Mouse (Mus musculus): ENCODE data around the gene Colq.
"Not testable (repeated sequence)": the region's sequence is repeated elsewhere in the genome, so short reads cannot be mapped to it uniquely, and the experiment has no call there.

Colq gene

GRCm38 (mm10) chr14:31591243-31591642 lies at the start of gene Colq:
Gene Colq, minus strand, starts transcription at chr14:31591343.
- DNase-seq (ENCODE audit: low read depth) = no peak

DNA sequence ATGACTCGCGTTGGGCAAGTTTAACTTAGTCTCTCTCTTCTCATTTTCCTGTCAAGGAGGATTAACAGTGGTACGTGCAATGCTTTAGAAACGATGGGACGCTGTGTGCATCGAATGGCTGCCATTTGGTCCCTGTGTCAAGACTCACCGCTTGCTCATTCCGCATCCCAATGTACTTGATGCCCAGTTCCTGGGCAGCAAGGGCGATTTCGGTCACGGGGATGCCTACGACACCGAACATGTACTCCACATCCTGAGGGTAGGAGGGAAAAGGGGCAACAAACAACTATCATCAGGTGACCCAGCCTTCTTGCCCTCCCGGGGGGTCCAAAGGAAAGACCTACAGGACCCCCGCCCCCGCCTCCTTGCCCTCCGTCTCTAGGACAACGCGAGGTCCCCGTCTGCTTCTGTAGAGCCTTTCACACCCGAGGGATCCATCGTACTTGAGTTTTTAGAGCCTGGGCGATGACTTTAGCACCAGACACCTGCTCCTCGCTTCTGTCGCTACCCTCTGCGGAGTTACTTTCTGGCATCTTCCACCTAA lies 49.3 kb upstream of the Colq start, which contains the start of gene Gm49387:
Gene Gm49387, minus strand, starts transcription at position 533 of the 544 bp plus-strand sequence.
- DNase-seq (ENCODE audit: low read depth) = peak; percentile 37

GRCm38 (mm10) chr14:31630677-31631076 lies 39.5 kb upstream of the Colq start:
- no peak for DNase-seq (ENCODE audit: low read depth)

GRCm38 (mm10) chr14:31622748-31623147 lies 31.6 kb upstream of the Colq start:
- DNase-seq (ENCODE audit: low read depth) = no peak

GRCm38 (mm10) chr14:31620591-31621223 lies 29.6 kb upstream of the Colq start:
- no peak for DNase-seq (ENCODE audit: low read depth)

GRCm38 (mm10) chr14:31617997-31618396 lies 26.9 kb upstream of the Colq start:
- DNase-seq (ENCODE audit: low read depth) = no peak

DNA sequence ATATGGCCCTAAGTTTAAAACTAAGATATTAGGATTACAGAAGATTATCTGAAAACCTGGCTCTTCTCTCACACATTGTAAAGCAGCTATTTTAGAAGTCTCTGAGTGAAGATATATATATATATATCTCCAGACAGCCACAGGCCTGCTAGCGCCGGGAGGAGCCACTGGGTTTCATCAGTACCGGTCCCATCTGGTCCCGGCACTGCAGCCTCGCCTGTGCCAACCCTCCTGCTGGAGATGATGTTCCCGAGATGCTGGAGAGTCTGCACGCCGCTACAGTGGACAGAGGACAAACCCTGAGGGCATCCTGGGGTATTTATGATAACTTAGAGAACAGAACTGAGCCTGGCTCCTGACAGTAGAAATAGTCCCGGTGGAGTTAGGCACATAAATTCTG lies 26.1 kb upstream of the Colq start:
- DNase-seq (ENCODE audit: low read depth) = no peak

DNA sequence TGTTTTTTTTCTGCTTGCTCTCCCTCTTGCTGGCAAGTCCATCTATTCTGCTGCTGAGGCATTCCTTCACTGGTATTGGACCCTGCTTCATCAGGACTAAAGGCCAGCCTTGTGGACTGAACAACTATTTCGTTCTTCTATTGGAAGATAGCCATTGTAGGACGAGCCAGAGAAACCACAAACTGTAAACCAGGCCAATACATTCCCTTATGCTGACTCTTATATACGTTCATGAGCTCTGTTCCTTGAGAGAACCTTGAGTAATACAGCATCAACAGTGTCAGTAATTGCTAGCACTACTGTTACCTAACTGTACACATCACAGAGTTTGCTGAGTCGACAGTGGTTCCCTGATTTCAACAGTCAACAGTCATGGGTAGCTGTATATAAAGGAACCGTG lies 22.5 kb upstream of the Colq start:
- DNase-seq (ENCODE audit: low read depth) = peak; percentile 86

- peak; percentile 4 for DNase-seq (ENCODE audit: low read depth)
Measured at GRCm38 (mm10) chr14:31611986-31612385, 20.8 kb upstream of the Colq start.

DNA sequence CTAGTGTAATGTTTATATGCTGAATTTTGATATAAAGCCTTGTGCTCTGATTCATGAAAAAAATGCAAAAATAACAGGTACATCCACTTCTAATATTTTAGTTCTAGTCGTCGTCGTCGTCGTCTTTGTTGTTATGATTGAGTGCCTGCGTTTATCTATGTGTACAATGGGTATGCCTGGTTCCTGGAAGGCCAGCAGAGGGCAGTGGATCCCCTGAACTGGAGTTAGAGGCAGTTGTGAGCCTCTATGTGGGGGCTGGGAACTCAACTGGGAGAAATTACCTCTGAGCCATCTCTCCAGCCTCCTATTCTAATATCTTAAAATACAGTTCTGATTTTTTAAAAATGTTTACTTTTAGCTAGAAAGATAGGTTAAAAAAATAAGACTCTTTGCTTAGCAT lies 14.4 kb upstream of the Colq start:
- DNase-seq (ENCODE audit: low read depth) = no peak

- peak; percentile 38 for DNase-seq (ENCODE audit: low read depth)
Measured at GRCm38 (mm10) chr14:31604916-31605315, 13.8 kb upstream of the Colq start.

DNA sequence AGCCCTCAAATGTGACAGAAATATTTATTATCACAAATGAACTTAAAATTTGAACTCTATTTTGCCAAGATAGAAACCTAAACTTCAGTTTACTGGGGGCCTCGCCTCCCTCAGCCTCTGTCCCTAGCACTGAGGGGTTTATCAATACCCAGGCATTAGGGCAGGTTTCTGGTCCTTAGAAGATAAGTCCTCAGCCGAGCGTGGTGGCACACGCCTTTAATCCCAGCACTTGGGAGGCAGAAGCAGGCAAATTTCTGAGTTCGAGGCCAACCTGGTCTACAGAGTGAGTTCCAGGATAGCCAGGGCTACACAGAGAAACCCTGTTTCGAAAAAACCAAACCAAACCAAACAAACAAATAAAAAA lies 11.5 kb upstream of the Colq start:
- not testable (repeated sequence) for DNase-seq (ENCODE audit: low read depth)

DNA sequence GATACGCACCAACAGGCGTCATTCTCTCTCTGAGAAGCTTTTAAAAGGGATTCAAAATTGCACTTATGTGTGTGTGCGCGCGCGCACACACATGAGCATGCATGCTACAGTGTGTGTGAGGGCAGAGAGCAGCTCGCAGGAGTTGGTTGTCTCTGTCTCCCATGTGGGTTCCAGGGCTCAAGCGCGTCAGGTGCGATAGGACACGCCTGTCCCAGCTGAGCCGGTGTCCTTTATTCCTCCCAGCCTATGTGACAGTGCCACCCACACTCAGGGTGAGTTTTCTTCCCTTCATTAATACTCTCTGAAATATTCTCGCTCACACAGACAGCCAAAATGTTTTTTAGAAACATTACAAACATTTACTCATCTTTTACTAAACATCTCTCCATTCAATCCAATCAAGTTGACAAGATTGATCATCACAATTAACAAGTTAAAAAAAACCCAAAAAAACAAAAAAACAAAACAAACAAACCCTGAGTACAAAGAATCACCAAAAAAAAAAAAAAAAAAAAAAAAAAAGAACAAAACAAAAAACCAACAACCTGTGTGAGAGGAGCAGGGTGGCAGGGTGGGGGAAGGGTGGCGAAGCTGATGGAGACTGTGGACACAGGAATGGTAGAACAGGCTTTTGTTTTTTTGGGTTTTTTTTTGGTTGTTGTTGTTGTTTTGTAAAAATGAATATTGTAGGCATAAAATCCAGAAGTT lies 10.9 kb upstream of the Colq start:
- no peak for DNase-seq (ENCODE audit: low read depth)

DNA sequence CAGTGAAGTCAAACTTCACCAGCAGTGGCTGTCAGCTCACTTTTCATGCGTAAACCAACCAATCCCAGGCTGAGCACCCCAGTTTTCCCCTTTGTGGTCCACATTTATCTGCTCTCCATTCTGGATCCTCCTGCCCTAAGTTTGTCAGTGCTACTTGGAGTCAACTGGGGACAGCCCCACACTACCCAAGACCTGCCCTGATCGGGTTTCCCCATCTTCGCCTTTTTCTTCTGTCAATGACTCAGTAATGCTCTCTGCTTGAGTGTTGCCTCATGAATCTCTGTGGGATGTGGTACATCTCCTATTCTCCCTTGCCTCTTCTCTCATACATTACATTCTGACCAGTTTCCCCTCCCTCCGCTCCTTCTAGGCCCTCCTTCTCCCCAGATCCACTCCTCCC lies 6.3 kb upstream of the Colq start:
- no peak for DNase-seq (ENCODE audit: low read depth)

- no peak for DNase-seq (ENCODE audit: low read depth)
Measured at GRCm38 (mm10) chr14:31596408-31596807, 5.3 kb upstream of the Colq start.

DNA sequence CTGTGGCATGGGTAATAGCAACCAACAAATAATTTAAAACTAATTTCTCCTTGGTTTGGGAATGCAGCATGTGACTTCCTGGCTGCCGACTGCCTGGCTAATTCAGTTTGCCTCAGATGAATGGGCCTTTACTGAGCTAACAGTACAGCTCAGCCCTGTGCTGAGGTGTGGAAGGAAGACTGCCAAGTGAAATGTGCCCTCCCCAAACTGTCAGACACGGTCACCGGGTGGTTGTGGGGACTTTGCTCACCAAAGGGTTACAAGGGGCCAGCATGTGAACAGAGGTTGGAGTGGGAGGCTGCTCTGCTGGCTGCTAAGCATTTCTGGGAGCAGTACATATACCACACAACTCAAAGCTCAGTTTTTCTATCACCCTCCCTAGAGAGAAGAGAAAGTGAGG lies 3.5 kb upstream of the Colq start:
- DNase-seq (ENCODE audit: low read depth) = no peak

DNA sequence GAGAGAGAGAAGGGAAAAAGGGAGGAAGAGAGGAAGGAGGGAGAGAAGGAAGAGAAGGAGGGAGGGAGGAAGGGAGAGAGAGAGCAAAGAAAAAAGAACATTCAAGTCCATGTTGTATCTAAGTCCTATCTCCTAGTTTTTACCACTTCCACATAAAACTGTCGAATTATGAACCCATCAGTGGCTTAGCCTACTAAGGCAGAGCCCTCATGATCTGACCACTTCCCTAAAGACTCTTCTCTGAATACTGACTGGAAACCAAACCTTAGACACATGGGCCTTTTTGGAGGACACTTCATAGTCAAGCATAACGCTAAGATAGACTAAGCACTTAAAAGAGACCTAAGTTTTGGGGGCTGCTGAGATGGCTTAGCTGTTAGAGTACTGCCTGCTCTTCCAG lies 1.9 kb upstream of the Colq start:
- DNase-seq (ENCODE audit: low read depth) = no peak

GRCm38 (mm10) chr14:31586451-31586850 lies 4.7 kb downstream of the Colq start:
- no peak for DNase-seq (ENCODE audit: low read depth)

DNA sequence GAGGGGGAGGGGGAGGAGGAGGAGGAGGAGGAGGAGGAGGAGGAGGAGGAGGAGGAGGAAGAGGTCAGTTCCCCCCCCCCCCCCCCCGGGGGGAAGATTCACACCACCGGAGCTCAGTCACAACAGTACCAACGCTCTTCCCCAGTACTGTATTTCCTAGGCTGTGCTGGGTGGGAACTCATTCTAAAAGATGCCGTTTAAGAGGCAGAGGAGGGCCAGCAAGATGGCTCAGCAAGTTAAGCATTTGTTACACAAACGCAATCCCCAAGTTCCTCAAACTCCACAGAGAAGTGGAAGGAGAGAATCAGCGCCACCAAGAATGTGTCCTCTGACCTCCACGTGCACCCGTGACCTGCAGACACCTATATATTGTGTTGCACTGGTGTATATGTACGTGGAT lies 8.1 kb downstream of the Colq start:
- DNase-seq (ENCODE audit: low read depth) = no peak

GRCm38 (mm10) chr14:31577966-31578735 lies 13.0 kb downstream of the Colq start:
- no peak for DNase-seq (ENCODE audit: low read depth)

DNA sequence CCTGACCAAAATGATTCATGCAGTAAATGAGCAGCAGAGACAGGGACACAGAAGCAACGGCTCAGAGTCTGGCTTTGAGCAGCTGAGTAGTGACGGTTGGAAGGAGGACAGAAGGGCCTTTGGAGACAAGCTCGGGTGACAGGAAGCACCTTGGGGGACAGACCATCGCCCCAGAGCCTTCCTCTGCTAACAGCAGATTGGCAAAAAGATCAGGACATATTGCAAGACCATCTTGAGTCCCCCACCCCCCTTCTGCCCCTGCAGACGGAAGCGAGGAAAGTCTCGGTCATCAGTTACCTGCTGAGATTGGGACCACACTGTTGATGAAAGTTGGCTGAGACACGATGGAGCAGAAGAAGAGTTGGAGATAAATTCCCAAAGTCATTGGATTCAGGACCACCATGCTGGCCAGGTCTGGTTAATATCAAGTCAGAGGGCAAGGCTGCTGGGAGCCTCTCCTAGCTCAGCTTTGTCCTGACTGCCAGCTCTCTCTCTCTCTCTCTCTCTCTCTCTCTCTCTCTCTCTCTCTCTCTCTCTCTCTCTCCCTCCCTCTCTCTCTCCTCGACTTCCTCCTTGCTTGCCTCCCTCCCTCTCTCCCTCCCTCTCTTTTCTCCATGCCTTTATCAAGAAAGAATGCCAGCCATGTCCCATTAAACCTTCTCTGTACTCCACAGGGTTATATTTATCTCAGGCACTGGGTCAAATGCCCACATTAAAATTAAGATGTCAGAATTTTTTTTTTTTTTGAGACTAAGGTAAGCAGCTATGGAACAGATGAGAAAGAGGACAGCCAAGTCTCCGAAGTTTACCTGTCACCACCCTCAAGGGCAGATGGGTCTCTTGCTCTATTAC lies 14.1 kb downstream of the Colq start:
- DNase-seq (ENCODE audit: low read depth) = no peak

GRCm38 (mm10) chr14:31575866-31576265 lies 15.3 kb downstream of the Colq start:
- DNase-seq (ENCODE audit: low read depth) = no peak

Data from NIH3T3 (cell line).